Mouse (Mus musculus) layer of hippocampus, postnatal 14 days (tissue): Measurements from ENCODE around the gene Disp1. TPM values are rescaled to one million over a fixed set of nuclear protein-coding genes. Genes with fewer than 3 reads are reported as not detected.

Experiments
- DNase-seq, 2 experiments: peaks; one replicate each; pipeline ENCODE4 v3.0.0; 2021 to 2022; ENCODE audit warnings: low spot score in 2 of 2, mixed read lengths in 1 of 2
- microRNA-seq, 2 experiments: library from miRNA; unstranded; fragments of <30 nt; microRNA quantifications; one replicate each; pipeline ENCODE4 v1.2.0; 2021
- total RNA-seq, 2 experiments: library from RNA; stranded (reverse); gene quantifications; 2 replicates each; pipeline ENCODE4 v1.2.3; 2021

Disp1 gene
- total RNA-seq, 2 experiments from 2014 or later: 3.6 to 4.1 TPM

DNA sequence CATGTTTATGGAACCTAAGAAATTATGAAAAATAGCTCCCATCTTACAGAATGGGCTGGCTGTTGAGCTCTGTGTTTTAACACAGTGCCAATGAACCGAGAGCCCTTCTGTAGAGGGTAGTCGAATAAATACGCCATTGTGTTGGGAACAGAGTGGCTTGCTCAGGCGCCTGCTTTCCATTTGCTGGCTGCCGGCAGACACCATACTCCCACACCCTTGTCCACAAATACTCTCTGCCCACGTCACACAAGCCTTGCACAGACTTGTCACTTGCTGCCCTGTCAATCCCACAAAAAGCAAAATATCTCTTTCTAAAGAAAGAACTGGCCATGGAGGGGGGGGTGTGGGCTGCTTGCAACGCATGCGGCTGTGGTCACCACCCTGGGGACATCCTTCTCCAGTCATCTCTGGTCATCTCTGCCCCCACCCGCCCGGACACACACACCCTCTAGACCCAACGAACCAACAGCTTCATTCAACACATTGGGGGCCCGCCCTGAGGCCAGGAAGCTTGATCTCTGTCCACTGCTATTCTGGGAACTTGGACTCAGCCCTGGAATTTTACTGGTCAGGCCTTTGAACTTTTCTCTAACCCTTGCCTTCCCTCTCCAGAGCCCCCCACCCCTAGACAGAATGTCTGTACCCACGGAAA, 178.0 kb downstream of the Disp1 start:
- DNase-seq: peak in 1 of 2 experiments; percentile 31

GRCm38 (mm10) chr1:183041703-183042102, 179.6 kb downstream of the Disp1 start:
- DNase-seq: no peak

DNA sequence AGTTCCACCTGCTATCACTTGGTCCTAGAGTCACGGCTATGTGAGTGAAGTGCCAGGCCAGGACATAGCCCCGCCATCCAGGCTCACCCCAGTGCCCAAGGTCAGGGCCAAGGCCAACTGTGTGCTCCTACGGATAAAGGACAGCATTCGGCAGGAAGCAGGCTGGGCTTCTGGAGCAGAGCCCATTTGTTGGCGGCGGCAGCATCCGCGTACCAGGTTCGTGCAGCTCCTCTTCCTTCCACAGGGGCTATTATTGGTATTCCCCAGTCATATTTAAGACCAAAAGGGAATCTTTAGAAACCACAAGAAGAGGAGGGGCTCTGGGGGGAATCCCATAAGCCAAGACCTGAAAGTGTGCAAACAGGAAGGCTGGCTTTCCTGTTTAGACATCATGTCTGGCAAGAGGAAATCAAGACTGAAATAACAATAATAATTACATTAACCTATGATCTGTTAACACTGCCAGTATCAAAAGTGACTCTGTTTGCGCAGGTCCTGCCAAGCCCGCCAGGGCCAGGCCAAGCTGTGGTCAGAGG, 180.4 kb downstream of the Disp1 start:
- DNase-seq: no peak

DNA sequence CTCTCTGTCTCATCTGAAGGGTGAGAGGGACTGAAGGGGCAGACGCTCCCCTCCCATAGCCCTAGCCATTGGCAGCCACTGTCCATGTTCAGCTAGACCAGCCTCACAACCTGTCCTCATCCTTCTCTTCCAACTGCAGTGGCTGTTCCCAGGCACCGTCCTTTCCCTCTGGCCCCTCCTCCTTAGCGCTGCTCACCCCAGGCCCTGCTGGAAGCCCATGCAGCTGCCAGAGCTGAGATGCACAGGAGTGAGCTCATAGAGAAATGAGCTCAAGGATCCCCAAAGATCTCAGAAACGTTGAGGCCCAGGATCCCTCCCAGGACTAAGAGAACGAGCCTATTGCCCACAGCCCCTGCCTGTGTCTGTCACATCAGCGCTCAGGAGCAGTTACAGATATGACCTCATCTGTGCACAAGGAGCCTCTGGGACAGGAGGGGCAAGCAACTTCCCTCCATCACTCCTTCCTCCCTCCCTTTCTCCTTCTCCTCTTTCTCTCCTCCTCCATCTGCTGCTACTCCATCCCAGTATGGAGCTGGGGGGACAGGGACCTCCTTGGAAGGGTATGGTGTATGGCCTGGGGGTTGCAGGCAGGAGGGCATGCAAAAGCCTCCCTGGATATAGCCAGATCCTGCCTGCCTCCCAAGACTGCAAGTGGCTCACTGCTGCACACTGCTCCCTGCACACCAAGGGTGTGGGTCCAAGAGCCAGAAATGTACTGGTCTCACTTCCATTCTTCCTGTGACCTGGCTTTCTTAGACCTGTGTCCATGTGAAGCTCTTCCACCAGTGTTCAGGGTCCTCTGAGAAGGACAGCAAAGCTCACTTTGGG, 181.2 kb downstream of the Disp1 start:
- no peak for DNase-seq

DNA sequence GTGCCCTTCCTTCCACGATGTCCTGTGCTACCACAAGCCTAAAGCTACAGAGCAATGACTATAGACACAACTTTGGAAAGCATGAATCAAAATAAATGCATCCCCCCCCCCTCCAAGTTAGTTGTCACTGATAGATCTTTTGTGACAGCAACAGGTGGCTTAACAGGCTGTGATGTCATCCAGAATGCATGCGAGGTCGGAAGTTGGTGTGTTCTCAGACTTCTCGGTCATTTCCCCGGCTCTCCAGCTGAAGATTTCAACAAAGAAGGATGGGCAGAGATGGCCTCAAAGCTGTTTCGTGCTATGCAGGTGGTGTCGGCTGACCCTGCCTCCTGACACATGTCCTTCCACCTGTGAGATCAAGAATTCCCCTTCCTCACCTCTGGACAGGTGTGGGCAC, 181.9 kb downstream of the Disp1 start:
- no peak for DNase-seq

Small RNA genes within 50 kb of the gene (microRNA-seq; reads per million reads assigned to microRNA genes)
- gene Gm24975: 0 reads per million in 2 experiments

Other genes starting within 250 kb of the Disp1 start
- gene Aida, start 75.1 kb upstream of the Disp1 start, total RNA-seq: 10 to 100 TPM; 40.7 to 49.6 TPM
- 10 to 100 TPM; 55.7 to 59.4 TPM for gene Brox, start 75.7 kb upstream of the Disp1 start, total RNA-seq
- gene Mia3, start 148.0 kb upstream of the Disp1 start, total RNA-seq: 100 to 1,000 TPM; 232 to 244 TPM
- 10 to 100 TPM; 14.2 to 15.6 TPM for gene Taf1a, start 167.5 kb upstream of the Disp1 start, total RNA-seq
- 1 to 10 TPM in 1 of 2 experiments, not detected in 1; 1.1 TPM for gene Hhipl2, start 196.7 kb upstream of the Disp1 start, total RNA-seq